Comparison of ENCODE assay signal across 8 mouse cellular contexts in genomic region chr6:51523807-51524320, GRCm38 (mm10). TPM values are rescaled to one million over a fixed set of nuclear protein-coding genes. Genes with fewer than 3 reads are reported as not detected.
DNase-seq lines count a peak whose midpoint lies in the region; ATAC-seq lines count a peak whose summit lies in the region.

Gene Snx10, plus strand, starts transcription at chr6:51523901.

- H3K4me1 ChIP-seq in embryonic facial prominence, embryonic 12.5 days, result peaks cover 3% of the 10 kb centered on the region; the same call in 1 of the 2 replicates
- H3K4me1 ChIP-seq in kidney, embryonic 15.5 days, result peaks cover 11% of the 10 kb centered on the region
- H3K4me1 ChIP-seq in liver, embryonic 11.5 days (replicated peaks; ENCODE audit: control insufficient read depth, insufficient read depth, low read length), result no peaks in the 10 kb centered on the region; the same call in 1 of the 2 replicates

- peak within 1 kb of the TSS; percentile 65 for H3K4me2 ChIP-seq in embryonic facial prominence, embryonic 12.5 days (replicated peaks)
- peak within 1 kb of the TSS; percentile 93 for H3K4me2 ChIP-seq in kidney, embryonic 15.5 days
- H3K4me2 ChIP-seq in liver, embryonic 11.5 days, result peak within 1 kb of the TSS; percentile 87

- peak; percentile 58 for DNase-seq in 3T3-L1 (ENCODE audit: low read depth, low spot score)
- peak; percentile 80 for DNase-seq in adrenal gland, adult 2 months
- DNase-seq in heart, adult 18-20 months, result peak; percentile 62 to 66
- DNase-seq in liver, embryonic 11.5 days (ENCODE audit: low spot score), result peak; percentile 48
- DNase-seq in naive thymus-derived CD4-positive, alpha-beta T cell, adult 2 months (ENCODE audit: low read depth), result peak; percentile 46
- peak; percentile 56 for DNase-seq in testis, postnatal 14 days (ENCODE audit: low spot score)

- no peaks in the 10 kb centered on the region for H3K36me3 ChIP-seq in embryonic facial prominence, embryonic 12.5 days
- H3K36me3 ChIP-seq in kidney, embryonic 15.5 days, result no peaks in the 10 kb centered on the region
- H3K36me3 ChIP-seq in liver, embryonic 11.5 days (ENCODE audit: control insufficient read depth, insufficient read depth, low read length), result no peaks in the 10 kb centered on the region

- H3K9ac ChIP-seq in embryonic facial prominence, embryonic 12.5 days, result peak within 1 kb of the TSS; percentile 24
- H3K9ac ChIP-seq in kidney, embryonic 15.5 days, result peak within 1 kb of the TSS; percentile 65
- peak within 1 kb of the TSS; percentile 57 for H3K9ac ChIP-seq in liver, embryonic 11.5 days (ENCODE audit: low read depth, low read length)

- H3K27ac ChIP-seq in embryonic facial prominence, embryonic 12.5 days, result peak within 1 kb of the TSS; percentile 5; the same call in 1 of the 2 replicates
- peak within 1 kb of the TSS; percentile 65 for H3K27ac ChIP-seq in kidney, embryonic 15.5 days
- H3K27ac ChIP-seq in liver, embryonic 11.5 days (ENCODE audit: low read depth, low read length), result no peak within 1 kb of the TSS

- H3K9me3 ChIP-seq in embryonic facial prominence, embryonic 12.5 days, result no peaks in the 10 kb centered on the region
- H3K9me3 ChIP-seq in kidney, embryonic 15.5 days (replicated peaks), result no peaks in the 10 kb centered on the region
- no peaks in the 10 kb centered on the region for H3K9me3 ChIP-seq in liver, embryonic 11.5 days (ENCODE audit: control insufficient read depth, low read length)

- WGBS in embryonic facial prominence, embryonic 12.5 days, result under 1% methylated on average over 47 of the region's 47 CpGs
- whole genome bisulfite sequencing in kidney, embryonic 15.5 days, result under 1% methylated on average over 47 of the region's 47 CpGs
- 0% methylated on average over 47 of the region's 47 CpGs for WGBS in liver, embryonic 11.5 days

- peak; percentile 77 for ATAC-seq in embryonic facial prominence, embryonic 12.5 days (ENCODE audit: insufficient number of reproducible peaks, insufficient read depth, low FRiP score, low TSS enrichment)
- ATAC-seq in kidney, embryonic 15.5 days (replicated peaks; ENCODE audit: low FRiP score), result peak; percentile 52; the same call in 1 of the 2 replicates
- ATAC-seq in liver, embryonic 11.5 days (replicated peaks; ENCODE audit: low FRiP score), result 0 out of 2 replicates have a peak, but pooled peaks have one; percentile 23

- peak within 1 kb of the TSS; percentile 50 for H3K4me3 ChIP-seq in embryonic facial prominence, embryonic 12.5 days
- H3K4me3 ChIP-seq in kidney, embryonic 15.5 days (replicated peaks), result peak within 1 kb of the TSS; percentile 72
- peak within 1 kb of the TSS; percentile 64 for H3K4me3 ChIP-seq in liver, embryonic 11.5 days (ENCODE audit: low read depth, low read length)

- no peaks in the 10 kb centered on the region for H3K27me3 ChIP-seq in embryonic facial prominence, embryonic 12.5 days
- no peaks in the 10 kb centered on the region for H3K27me3 ChIP-seq in kidney, embryonic 15.5 days
- 0 out of 2 replicates have a peak, but pooled peaks cover 4% of the 10 kb centered on the region for H3K27me3 ChIP-seq in liver, embryonic 11.5 days (replicated peaks; ENCODE audit: control insufficient read depth, insufficient read depth, low read length)

RNA-seq across cellular contexts. Expression of gene Snx10, which starts in this region (rescaled TPM):
- total RNA-seq in adrenal gland, adult 2 months (2021), result 10 to 100 TPM; 36.2 to 69.2 TPM
- 0.81 and 0.95 TPM in 2 replicates for polyA plus RNA-seq in adrenal gland, adult 2 months (2012; rRNA removed)
- polyA plus RNA-seq in embryonic facial prominence, embryonic 12.5 days (2016; fragmentation: Nextera tagmentation; extraction: Ambion mirVana), result 17.2 and 21.1 TPM in 2 replicates
- 10 to 100 TPM; 13.9 to 15.9 TPM for total RNA-seq in heart, adult 18-20 months (2021)
- polyA plus RNA-seq in kidney, embryonic 15.5 days (2015; fragmentation: Nextera tagmentation; extraction: Ambion mirVana), result 16.1 and 18.4 TPM in 2 replicates
- polyA plus RNA-seq in liver, embryonic 11.5 days (2014; fragmentation: Nextera tagmentation; extraction: Ambion mirVana), result 8.5 and 11.1 TPM in 2 replicates

Comparison
In these comparisons a context has a peak if more than half of its experiments do, and no peak if none do; other contexts are left out.
1. ATAC-seq: peak in every context shown above with its lines; median percentile 77 in embryonic facial prominence, embryonic 12.5 days; 52 in kidney, embryonic 15.5 days; 23 in liver, embryonic 11.5 days.